Mouse (Mus musculus) cortical plate, adult 2 months (tissue): ENCODE measurements around the gene Plcd3. TPM values are rescaled to one million over a fixed set of nuclear protein-coding genes. Genes with fewer than 3 reads are reported as not detected.

Experiments
- H3K27ac ChIP-seq: fragments of 200-500 bp; 2 replicates; pipeline ENCODE4 v1.5.1; 2012; ENCODE audit warnings: low read length, control low read depth, inconsistent platforms; ENCODE audit not compliant: insufficient read depth
- H3K4me1 ChIP-seq: fragments of 200-500 bp; 2 replicates; pipeline ENCODE4 v1.6.1; 2011; ENCODE audit warnings: low read length; ENCODE audit not compliant: control insufficient read depth, insufficient read depth
- H3K4me3 ChIP-seq: fragments of 200-500 bp; 2 replicates; pipeline ENCODE4 v1.5.1; 2011; ENCODE audit warnings: mild to moderate bottlenecking, low read length, control low read depth; ENCODE audit not compliant: insufficient read depth
- CTCF ChIP-seq: fragments of 200-500 bp; IDR thresholded peaks from 2 replicates; pipeline ENCODE4 v1.5.1; 2011; ENCODE audit warnings: mild to moderate bottlenecking, control low read depth, low read length; ENCODE audit not compliant: insufficient read depth; ENCODE audit errors: extremely low read depth
- POLR2A ChIP-seq: fragments of 200-500 bp; IDR thresholded peaks from 2 replicates; pipeline ENCODE4 v1.6.1; 2011; ENCODE audit warnings: mild to moderate bottlenecking, low read length, control low read depth; ENCODE audit not compliant: insufficient read depth; ENCODE audit errors: extremely low read depth
- polyA plus RNA-seq: library from polyadenylated mRNA; depleted of rRNA; stranded (reverse); fragments of >200 nt; gene quantifications from 2 replicates; pipeline ENCODE4 v1.2.3, GENCODE M21; 2012

Gene Plcd3
- polyA plus RNA-seq, 1 experiment, result 17.1 TPM

GRCm38 (mm10) chr11:103051249-103051691 is 50.2 kb downstream of the Plcd3 start:
- no peaks in the 10 kb centered on the region for H3K4me1 ChIP-seq
- TF ChIP-seq POLR2A, result no peak
- TF ChIP-seq CTCF, result no peak
- no peak overlapping the region for H3K4me3 ChIP-seq
- H3K27ac ChIP-seq, result peak overlapping the region; percentile 2

DNA sequence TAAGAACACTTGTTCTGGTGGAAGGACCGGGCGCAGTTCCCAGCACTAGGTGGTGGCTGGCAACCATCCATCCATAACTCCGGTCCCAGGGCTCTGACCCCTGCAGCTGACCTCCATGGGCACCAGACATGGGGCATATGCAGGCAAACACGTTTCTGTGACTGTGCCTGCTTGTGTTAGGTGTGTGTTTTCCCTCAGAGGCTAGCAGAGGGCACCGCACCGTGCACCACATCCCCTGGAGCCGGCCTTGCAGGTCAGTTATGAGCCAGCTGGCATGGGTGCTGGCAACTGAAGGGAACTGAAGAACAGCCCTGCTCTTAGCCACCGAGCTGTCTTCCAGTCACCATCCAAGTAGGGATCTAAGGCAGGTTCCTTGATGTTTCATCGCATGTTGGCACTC is 51.3 kb downstream of the Plcd3 start:
- TF ChIP-seq POLR2A (no peak), CTCF (no peak)
- Histone ChIP-seq H3K4me1 (no peaks in the 10 kb centered on the region), H3K27ac (peak overlapping the region; percentile 62; the same call in 1 of the 2 replicates), H3K4me3 (no peak overlapping the region)

- Histone ChIP-seq H3K4me1 (no peaks in the 10 kb centered on the region), H3K4me3 (no peak overlapping the region), H3K27ac (no peak overlapping the region)
- no peak for TF ChIP-seq POLR2A
- TF ChIP-seq CTCF, result no peak
These were observed 51.8 kb downstream of the Plcd3 start for GRCm38 (mm10) chr11:103049611-103050010.

- no peak overlapping the region for H3K27ac ChIP-seq
- H3K4me1 ChIP-seq, result peaks cover 6% of the 10 kb centered on the region; the same call in 1 of the 2 replicates
- TF ChIP-seq POLR2A, result no peak
- TF ChIP-seq CTCF, result no peak
- H3K4me3 ChIP-seq, result no peak overlapping the region
These were observed 55.2 kb downstream of the Plcd3 start for GRCm38 (mm10) chr11:103046286-103046685.

DNA sequence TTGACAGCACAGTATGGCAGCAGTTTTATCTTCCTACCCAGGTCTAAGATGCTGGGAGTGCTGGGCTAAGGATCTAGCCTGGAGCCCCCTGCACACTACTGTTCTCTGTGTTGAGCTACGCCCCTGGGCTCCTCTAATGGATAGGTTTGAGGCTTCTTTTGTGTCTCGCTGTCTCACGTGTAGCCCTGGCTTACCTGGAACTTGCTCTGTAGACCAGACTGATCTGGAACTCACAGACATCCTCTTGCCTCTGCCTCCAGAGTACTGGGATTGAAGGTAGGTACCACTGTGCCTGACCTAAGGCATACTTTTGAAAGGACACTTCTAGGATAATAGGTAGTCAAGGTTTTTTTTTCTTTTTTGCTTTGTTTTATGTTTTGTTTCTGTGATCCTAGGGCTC is 57.5 kb downstream of the Plcd3 start:
- TF ChIP-seq CTCF (no peak), POLR2A (no peak)
- no peak overlapping the region for H3K4me3 ChIP-seq
- H3K27ac ChIP-seq, result no peak overlapping the region
- H3K4me1 ChIP-seq, result peaks cover 10% of the 10 kb centered on the region; the same call in 1 of the 2 replicates

GRCm38 (mm10) chr11:103042828-103043227 is 58.6 kb downstream of the Plcd3 start:
- Histone ChIP-seq H3K27ac (no peak overlapping the region; the same call in 1 of the 2 replicates), H3K4me1 (peaks cover 17% of the 10 kb centered on the region), H3K4me3 (no peak overlapping the region)
- TF ChIP-seq CTCF, result no peak
- no peak for TF ChIP-seq POLR2A

GRCm38 (mm10) chr11:103038037-103038436 is 63.4 kb downstream of the Plcd3 start:
- peak overlapping the region; percentile 89 for H3K27ac ChIP-seq
- H3K4me3 ChIP-seq, result no peak overlapping the region
- peaks cover 36% of the 10 kb centered on the region for H3K4me1 ChIP-seq
- no peak for TF ChIP-seq CTCF
- no peak for TF ChIP-seq POLR2A

DNA sequence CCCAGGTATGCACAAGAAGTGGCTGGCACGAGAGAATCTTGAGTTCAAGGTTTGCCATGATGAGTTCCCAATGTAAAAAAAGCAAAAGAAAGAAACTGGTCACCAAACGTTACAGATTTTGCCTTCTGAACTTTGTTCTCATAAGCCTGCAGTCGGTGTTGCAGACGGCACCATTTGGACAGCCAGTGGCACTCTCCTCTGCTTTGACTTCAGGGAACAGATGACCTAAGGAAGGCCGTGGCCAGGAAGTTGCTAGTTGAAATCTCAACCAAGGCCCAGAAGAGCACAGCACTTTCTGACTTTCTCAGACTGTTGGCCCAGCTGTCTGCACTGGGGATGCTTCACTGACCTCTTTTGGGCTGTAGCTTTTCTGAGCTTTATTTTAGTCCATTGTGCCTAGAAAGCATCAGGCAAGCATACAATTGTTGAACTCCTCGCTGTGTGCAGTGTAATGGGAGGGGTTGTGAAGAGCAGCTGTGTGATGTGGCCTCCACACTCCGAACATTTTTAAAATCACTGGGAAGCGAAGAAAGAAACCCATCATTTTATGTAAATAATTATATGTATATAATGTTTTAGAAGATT is 64.5 kb downstream of the Plcd3 start:
- Histone ChIP-seq H3K4me1 (peaks cover 39% of the 10 kb centered on the region), H3K4me3 (no peak overlapping the region), H3K27ac (peak overlapping the region; percentile 44; the same call in 1 of the 2 replicates)
- TF ChIP-seq POLR2A (no peak), CTCF (no peak)

GRCm38 (mm10) chr11:103035007-103035406 is 66.5 kb downstream of the Plcd3 start:
- Histone ChIP-seq H3K27ac (peak overlapping the region; percentile 69), H3K4me1 (peaks cover 33% of the 10 kb centered on the region), H3K4me3 (no peak overlapping the region)
- TF ChIP-seq CTCF (no peak), POLR2A (no peak)

DNA sequence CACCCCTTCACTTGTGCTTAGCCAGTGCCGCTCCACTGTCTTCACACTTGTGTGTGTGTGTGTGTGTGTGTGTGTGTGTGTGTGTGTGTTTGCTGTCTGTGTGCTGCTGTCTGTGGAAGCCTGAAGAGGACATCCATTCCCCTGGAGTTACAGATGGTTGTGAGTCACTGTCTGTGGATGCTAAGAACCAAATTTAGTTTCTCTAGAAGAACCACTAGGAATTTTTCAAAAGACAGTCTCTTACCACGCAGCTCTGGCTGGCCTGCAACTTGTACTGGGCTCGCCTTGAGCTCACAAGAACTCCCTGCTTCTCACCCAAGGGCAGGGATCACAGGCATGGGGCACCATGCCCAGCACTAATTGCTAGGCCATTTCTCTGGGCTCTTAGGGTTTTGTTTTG is 68.4 kb downstream of the Plcd3 start:
- no peak overlapping the region for H3K4me3 ChIP-seq
- peak overlapping the region; percentile 57 for H3K27ac ChIP-seq
- peaks cover 26% of the 10 kb centered on the region for H3K4me1 ChIP-seq
- TF ChIP-seq CTCF, result no peak
- TF ChIP-seq POLR2A, result 0 out of 2 replicates have a peak, but pooled peaks have one; percentile 19
